Mouse (Mus musculus): ENCODE results near the gene Tlk2.

DNA sequence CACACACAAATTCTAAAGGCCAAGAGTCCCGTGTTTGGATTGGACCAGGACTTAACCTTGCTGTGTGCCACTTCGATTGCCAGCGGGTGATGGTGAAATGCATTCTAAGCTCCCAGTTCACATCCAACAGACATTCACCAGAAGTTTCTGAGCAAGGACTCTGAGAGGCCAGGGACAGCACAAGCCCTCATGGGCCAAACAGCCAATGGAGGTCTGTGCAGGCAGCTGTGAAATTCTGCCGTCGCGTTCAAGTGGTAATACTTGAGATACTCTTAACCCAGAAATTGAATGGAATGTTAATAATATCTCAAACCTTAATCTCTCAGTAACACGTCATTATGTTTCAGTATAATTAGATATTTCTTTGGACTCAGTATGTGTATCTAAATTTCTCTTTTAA is 131.6 kb downstream of the Tlk2 start:
- TF ChIP-seq CTCF (IDR thresholded peaks at IDR 0.05) = no peak
- peak; percentile 85 for TF ChIP-seq EP300 (IDR thresholded peaks at IDR 0.05)
